Mouse (Mus musculus): ENCODE results near the gene Dnajc11.

Gene Dnajc11

DNA sequence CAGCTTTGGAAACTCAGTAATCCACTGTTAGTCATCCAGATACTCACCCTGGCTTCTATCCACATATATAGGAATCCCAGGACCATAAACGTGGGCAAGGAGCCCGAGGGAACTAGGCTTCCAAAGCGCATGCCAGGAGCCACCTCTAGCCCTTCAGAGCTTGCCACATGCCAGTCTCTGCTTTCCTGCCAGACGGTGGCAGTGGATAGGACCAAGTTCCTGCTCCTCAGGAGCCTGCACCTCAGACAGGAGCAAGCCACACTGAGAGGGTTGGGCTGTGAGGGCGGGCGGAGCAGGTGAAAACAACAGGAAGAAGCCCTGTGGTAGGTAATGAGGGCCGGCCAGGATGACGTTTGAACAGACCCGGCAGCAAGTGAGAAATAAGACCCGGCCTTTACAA, 52.4 kb downstream of the Dnajc11 start:
- DNase-seq (ENCODE audit: low spot score): no peak

DNA sequence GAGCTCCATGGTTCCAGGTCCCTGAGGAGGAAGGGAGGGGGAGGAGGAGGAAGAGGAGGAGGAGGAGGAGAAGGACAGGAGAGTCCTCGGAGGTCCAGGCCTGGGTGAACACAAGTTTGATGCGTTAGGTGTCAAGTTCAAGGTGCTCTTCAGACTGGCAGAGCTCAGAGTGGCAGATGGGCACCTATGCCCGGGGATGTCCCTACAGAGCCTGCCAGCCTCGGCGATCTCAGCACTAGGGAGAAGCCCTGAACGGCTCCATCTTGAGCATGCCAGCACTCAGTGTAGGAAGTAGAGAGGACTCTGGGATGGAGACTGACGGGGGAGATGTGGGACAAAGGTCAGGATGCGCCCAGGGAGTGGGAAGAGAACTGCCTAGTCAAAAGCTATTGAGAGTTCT, 53.2 kb downstream of the Dnajc11 start:
- DNase-seq (ENCODE audit: low spot score): no peak

DNA sequence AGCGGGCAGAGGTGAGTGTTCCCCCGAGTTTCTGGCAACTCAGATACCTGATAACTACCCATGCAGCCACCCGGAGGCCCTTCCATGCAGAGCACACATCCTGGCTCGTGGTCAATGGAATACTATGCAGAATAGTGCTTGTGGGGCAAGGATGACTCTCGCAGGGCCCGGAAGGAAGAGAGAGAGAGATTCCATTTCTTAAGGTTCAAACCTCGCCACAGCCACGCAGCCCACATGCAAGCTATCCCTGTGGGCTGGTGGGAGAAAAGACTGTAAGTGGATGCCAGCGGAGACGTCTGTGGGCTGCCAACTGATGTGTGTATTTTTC, 54.5 kb downstream of the Dnajc11 start:
- DNase-seq (ENCODE audit: low spot score): no peak

GRCm38 (mm10) chr4:151988342-151989109, 55.0 kb downstream of the Dnajc11 start, which contains the start of gene Thap3:
TSS of gene Thap3 (minus strand) at chr4:151988997.
- DNase-seq (ENCODE audit: low spot score): no peak

DNA sequence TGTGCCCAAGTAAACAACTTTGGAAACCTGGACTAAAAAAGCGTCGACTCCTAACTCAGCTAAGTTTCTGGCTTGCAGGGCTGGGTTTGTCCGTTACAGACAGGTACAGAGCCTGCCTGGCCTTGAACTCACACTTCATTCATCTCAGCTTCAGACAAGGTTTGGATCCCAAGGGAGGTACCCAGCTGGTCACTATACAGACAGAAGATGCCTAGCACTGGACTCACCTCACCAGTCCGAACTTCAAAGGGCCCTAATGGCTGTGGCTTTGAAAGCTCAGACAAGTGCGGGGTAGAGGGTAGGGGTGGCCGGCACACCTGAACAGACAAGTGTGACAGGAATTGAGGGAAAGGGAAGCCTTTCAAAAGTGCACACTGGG, 55.6 kb downstream of the Dnajc11 start:
- DNase-seq (ENCODE audit: low spot score): no peak

DNA sequence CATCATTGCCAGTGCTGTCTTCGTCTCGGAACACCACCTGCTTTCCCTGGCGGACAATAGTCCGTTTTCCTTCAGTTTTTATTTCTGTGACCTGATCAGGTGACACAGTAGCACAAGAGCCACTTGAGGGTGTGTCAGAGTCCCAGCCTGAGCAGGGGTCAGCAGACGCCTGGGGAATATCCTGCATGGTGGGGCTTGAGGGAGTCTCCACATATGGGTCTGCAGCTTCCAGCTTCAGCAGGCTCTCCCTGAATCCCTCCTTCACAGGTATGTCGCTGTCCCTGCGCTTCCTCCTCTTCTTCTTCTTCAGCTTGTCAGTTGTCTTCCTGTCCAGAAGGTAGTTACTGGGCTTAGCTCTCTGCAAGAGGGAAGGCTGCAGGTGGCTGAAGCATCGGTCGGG, 58.6 kb downstream of the Dnajc11 start:
- no peak for DNase-seq (ENCODE audit: low spot score)

DNA sequence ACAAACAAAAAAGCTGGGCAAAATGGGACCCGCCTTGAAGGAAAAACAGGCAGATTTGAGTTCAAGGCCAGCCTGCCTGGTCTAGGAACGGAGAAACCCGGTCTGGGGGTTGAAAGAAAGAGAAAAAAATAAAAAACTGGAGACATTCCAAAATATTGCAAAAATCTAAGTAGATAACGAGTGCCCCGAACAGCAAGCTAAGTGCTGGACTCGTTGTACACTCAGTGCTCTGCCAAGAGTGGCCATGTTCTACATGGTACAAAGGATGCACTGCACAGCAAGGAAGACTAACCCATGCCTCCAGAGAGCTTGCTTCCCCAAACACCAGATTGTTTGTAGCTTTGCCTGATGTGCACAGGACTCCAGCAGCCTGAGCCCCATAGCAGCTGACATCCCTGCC, 59.5 kb downstream of the Dnajc11 start:
- DNase-seq (ENCODE audit: low spot score): no peak

- no peak for DNase-seq (ENCODE audit: low spot score)
These were observed 61.0 kb downstream of the Dnajc11 start for GRCm38 (mm10) chr4:151994228-151995171.

GRCm38 (mm10) chr4:151995371-151996172, 62.1 kb downstream of the Dnajc11 start:
- no peak for DNase-seq (ENCODE audit: low spot score)

- DNase-seq (ENCODE audit: low spot score): peak; percentile 99
These were observed 62.9 kb downstream of the Dnajc11 start, which contains the start of gene Phf13 for GRCm38 (mm10) chr4:151996173-151996950. TSS of gene Phf13 (minus strand) at chr4:151996258.

DNA sequence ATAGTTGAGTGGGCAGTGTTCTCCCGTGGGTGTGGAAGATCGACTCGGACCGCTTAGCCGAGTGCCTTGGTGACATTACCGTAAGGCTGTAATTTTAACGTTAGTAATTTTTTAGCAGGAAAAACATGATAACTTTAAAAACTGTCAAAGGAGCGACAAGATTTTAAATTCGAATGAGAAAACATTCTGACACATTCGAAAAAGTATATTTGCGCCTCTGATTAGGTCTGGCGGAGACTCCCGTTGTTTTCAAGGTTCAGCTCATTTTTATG, 63.4 kb downstream of the Dnajc11 start:
- no peak for DNase-seq (ENCODE audit: low spot score)

DNA sequence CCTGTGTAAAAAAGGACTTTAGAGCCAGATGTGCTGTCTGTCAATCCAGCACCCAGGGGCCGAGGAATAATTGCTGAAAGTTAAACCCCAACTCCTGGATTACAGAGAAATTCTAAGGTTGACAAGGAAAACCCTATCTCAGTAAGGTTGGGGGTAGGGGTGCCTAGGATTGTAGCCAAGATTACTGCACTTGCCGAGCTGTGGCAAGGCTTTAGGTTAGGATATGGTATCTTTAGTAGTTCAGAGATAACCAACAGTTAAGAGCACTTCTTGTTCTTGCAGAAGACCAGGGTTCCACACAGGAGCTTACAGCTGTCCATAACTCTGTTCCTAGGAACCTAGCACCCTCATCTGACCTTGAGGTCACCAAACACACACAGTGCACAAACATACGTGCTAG, 64.2 kb downstream of the Dnajc11 start:
- DNase-seq (ENCODE audit: low spot score): no peak

DNA sequence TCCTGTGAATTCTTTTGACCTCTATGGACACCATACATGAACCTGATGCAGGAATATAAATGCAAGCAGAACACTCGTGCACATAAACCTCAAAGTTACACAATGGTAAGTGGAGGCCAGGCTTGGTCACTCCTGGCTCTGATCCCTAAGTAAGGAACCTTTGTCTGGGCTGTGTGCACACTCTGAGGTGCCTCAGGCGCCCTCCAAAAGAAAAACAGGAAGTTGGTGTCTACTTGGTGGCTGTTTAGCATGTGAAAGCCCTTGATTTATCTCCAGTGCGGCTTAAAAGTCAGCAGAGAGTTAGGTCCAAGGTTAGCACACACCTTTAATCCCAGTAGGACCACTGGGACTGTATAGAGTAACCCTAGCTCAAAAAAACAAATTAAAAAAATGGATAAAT, 66.0 kb downstream of the Dnajc11 start:
- DNase-seq (ENCODE audit: low spot score): no peak

DNA sequence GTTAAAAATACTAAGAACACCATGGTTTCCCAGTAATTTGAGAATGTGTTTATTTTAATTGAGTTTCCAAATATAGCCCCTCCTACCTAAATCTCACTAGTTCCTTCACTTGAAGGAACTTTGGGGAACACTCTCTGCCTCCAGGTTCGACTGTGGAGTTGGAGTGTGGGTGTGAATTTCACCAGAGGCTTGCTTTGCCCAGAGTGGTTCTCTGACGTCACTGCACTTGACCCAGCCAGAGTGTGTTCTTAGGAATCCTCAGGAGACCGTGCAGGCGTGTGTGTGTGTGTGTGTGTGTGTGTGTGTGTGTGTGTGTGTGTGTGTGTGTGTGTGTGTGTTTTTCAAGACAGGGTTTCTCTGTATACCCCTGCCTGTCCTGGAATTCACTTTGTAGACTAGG, 67.4 kb downstream of the Dnajc11 start:
- DNase-seq (ENCODE audit: low spot score): no peak

- DNase-seq (ENCODE audit: low spot score): no peak
These were observed 67.8 kb downstream of the Dnajc11 start for GRCm38 (mm10) chr4:152001335-152001734.

DNA sequence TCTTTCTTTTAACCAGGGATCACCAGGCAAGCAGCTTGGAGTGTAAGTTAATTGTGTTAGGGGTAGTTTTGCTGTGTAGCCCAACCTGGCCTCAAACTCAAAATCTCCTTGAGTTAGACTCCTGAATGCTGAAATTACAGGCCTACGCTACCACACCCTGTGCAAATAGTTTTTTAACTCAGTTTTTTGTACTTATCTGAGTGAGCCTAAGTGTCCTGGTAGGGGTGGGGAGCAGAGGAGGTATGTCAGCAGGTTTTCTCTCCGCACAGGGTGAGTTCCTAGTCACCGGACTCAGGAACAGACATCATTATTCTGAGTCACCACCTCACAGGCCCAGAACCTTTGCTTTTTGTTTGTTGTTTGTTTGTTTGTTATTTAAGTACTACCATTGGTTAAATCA, 68.6 kb downstream of the Dnajc11 start:
- DNase-seq (ENCODE audit: low spot score): no peak

- no peak for DNase-seq (ENCODE audit: low spot score)
These were observed 72.6 kb downstream of the Dnajc11 start for GRCm38 (mm10) chr4:152006137-152006536.

DNA sequence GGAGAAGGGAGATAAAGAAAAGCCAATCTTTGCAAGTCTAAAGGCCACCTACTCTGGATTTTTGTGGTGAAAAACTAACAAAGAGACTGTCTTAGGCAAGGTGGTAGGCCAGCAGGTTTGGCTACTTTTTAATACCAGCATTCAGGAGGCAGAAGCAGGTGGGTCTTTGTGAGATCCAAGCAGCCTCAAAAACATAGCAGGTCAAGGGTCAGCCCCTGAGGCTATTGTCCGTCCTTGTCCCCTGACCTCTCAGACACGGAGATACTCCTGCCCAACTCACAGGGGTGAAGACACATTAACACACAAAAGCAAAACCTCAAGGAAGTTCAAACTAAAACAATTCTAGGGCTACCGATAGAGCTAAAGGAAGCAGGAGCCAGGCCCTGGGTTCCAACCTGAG, 73.3 kb downstream of the Dnajc11 start:
- DNase-seq (ENCODE audit: low spot score): no peak

DNA sequence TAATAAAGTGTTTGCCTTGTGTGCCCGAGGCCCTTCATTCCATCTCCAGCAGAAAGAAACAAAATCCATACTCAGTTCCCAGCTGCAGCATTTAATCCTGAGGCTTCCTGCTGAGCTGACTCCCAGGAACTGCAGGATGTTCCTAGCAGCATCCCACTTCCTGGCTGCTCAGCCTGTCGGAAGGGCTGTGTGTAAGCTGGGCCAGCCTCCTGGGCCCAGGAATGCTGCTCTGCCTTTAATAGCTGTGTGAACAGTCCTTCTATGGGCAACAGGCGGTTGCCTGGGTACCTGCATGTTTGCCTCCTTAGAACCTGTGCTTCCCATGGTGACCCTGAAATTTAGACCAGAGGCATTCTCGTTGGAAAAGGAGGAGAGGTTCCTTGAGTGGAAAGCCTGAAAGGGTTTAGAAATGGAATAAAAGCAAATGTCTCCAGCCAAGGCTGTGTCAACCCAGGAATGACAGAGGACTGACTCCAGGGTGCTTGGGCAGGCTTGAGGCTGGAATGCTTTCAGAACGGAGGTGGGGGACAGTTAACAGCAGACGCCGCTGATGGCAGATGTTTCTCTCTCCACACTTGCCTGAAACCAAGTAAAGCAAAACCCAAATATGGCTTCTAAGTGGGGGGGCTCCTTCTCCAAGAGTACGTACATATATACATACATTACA, 74.1 kb downstream of the Dnajc11 start:
- DNase-seq (ENCODE audit: low spot score): no peak

DNA sequence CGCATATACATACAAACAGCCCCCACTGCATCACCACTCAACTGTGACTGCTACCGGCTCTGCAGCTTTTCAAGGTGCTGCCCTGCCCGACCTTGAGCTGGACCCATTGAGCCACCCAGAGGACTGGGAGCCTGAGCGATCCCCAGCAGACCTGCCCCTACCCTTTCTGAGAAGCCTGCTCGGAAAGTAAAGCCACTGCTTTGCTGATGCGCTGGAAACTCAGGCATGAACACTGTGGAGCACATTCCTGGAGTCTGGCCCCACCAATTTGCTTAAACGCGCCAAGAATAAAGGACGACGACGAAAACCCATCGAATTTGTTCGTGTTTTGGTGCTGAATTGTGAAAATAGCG, 74.6 kb downstream of the Dnajc11 start:
- DNase-seq (ENCODE audit: low spot score): no peak

- peak; percentile 88 for DNase-seq (ENCODE audit: low spot score)
These were observed 75.2 kb downstream of the Dnajc11 start, which contains the start of gene Klhl21 for GRCm38 (mm10) chr4:152008622-152009075. TSS of gene Klhl21 (plus strand) at chr4:152008803.
